Mouse (Mus musculus) ES-Bruce4 (cell line): ENCODE results near the gene Mxd1. TPM values are rescaled to one million over a fixed set of nuclear protein-coding genes. Genes with fewer than 3 reads are reported as not detected.

Experiments
- H3K27ac ChIP-seq: 2 replicates; pipeline ENCODE4 v1.5.1; 2012; ENCODE audit warnings: low read length, inconsistent platforms; ENCODE audit not compliant: insufficient read depth
- H3K27me3 ChIP-seq: 2 replicates; pipeline ENCODE4 v1.6.1; 2012; ENCODE audit warnings: mild to moderate bottlenecking, low read length, inconsistent platforms; ENCODE audit not compliant: control insufficient read depth, poor library complexity, insufficient read depth, severe bottlenecking
- H3K36me3 ChIP-seq: 2 replicates; pipeline ENCODE4 v1.6.1; 2012; ENCODE audit warnings: inconsistent platforms, mild to moderate bottlenecking, low read length, moderate library complexity; ENCODE audit not compliant: control insufficient read depth, poor library complexity, insufficient read depth, severe bottlenecking
- H3K4me1 ChIP-seq: one replicate; pipeline ENCODE4 v1.8.1; 2011; ENCODE audit warnings: low read length; ENCODE audit not compliant: control insufficient read depth, insufficient read depth
- H3K4me3 ChIP-seq: 2 replicates; pipeline ENCODE4 v1.5.1; 2011; ENCODE audit warnings: low read depth, mild to moderate bottlenecking, low read length
- H3K9ac ChIP-seq: 2 replicates; pipeline ENCODE4 v1.6.1; 2012; ENCODE audit warnings: low read depth, mild to moderate bottlenecking, inconsistent platforms; ENCODE audit not compliant: poor library complexity, severe bottlenecking
- H3K9me3 ChIP-seq: replicated peaks from 2 replicates; pipeline ENCODE4 v1.6.1; 2012; ENCODE audit warnings: mild to moderate bottlenecking, low read length, inconsistent platforms; ENCODE audit not compliant: control insufficient read depth, poor library complexity, insufficient read depth, severe bottlenecking
- CTCF ChIP-seq: IDR thresholded peaks from one replicate; pipeline ENCODE4 v1.8.1; 2011; ENCODE audit warnings: low read depth, low read length
- EP300 ChIP-seq: IDR thresholded peaks from 2 replicates; pipeline ENCODE4 v1.6.1; 2011; ENCODE audit warnings: low read depth, low read length; ENCODE audit not compliant: insufficient read depth
- POLR2A ChIP-seq: IDR thresholded peaks from one replicate; pipeline ENCODE4 v1.8.1; 2011; ENCODE audit warnings: low read length; ENCODE audit not compliant: insufficient read depth
- polyA plus RNA-seq: library from polyadenylated mRNA; stranded (reverse); fragments of >200 nt; gene quantifications from 2 replicates; pipeline ENCODE4 v1.2.4, GENCODE M21; 2011; ENCODE audit warnings: low read depth; ENCODE audit not compliant: missing spikeins, insufficient read depth, insufficient read length

The Mxd1 gene
- polyA plus RNA-seq, 1 experiment: 3.4 TPM

- Histone ChIP-seq H3K27me3 (no peaks in the 10 kb centered on the region), H3K4me3 (no peak overlapping the region), H3K9ac (no peak overlapping the region), H3K4me1 (no peaks in the 10 kb centered on the region), H3K36me3 (no peaks in the 10 kb centered on the region), H3K27ac (no peak overlapping the region), H3K9me3 (no peaks in the 10 kb centered on the region)
- TF ChIP-seq EP300 (no peak), CTCF (no peak), POLR2A (no peak)
Observed at GRCm38 (mm10) chr6:86637171-86637835, 31.7 kb downstream of the Mxd1 start.

- H3K9ac ChIP-seq: no peak overlapping the region
- TF ChIP-seq EP300: no peak
- no peak overlapping the region for H3K27ac ChIP-seq
Observed at GRCm38 (mm10) chr6:86636495-86636894, 32.5 kb downstream of the Mxd1 start.

GRCm38 (mm10) chr6:86630141-86630540, 38.8 kb downstream of the Mxd1 start:
- H3K9me3 ChIP-seq: no peaks in the 10 kb centered on the region
- H3K27me3 ChIP-seq: no peaks in the 10 kb centered on the region
- no peaks in the 10 kb centered on the region for H3K4me1 ChIP-seq
- H3K36me3 ChIP-seq: no peaks in the 10 kb centered on the region
- TF ChIP-seq CTCF (no peak), POLR2A (no peak), EP300 (no peak)
- no peak overlapping the region for H3K27ac ChIP-seq
- H3K4me3 ChIP-seq: no peak overlapping the region
- no peak overlapping the region for H3K9ac ChIP-seq

More at GRCm38 (mm10) chr6:86636495-86636894, 32.5 kb downstream of the Mxd1 start:
- no peaks in the 10 kb centered on the region for H3K4me1 ChIP-seq
- no peaks in the 10 kb centered on the region for H3K27me3 ChIP-seq
- H3K4me3 ChIP-seq: no peak overlapping the region
- no peaks in the 10 kb centered on the region for H3K9me3 ChIP-seq
- H3K36me3 ChIP-seq: no peaks in the 10 kb centered on the region

- H3K27me3 ChIP-seq: no peaks in the 10 kb centered on the region
- H3K9me3 ChIP-seq: no peaks in the 10 kb centered on the region
- no peak for TF ChIP-seq POLR2A
- no peak for TF ChIP-seq CTCF
- TF ChIP-seq EP300: no peak
- H3K9ac ChIP-seq: no peak within 1 kb of the TSS
- H3K4me3 ChIP-seq: no peak within 1 kb of the TSS
- no peaks in the 10 kb centered on the region for H3K4me1 ChIP-seq
- no peaks in the 10 kb centered on the region for H3K36me3 ChIP-seq
- no peak within 1 kb of the TSS for H3K27ac ChIP-seq
Observed at GRCm38 (mm10) chr6:86627946-86628345, 41.0 kb downstream of the Mxd1 start, which contains the start of gene Asprv1. Gene Asprv1 (plus strand): TSS chr6:86628164.

- Histone ChIP-seq H3K27ac (no peak overlapping the region), H3K4me3 (no peak overlapping the region), H3K4me1 (no peaks in the 10 kb centered on the region), H3K9me3 (no peaks in the 10 kb centered on the region), H3K9ac (no peak overlapping the region), H3K36me3 (no peaks in the 10 kb centered on the region), H3K27me3 (no peaks in the 10 kb centered on the region)
- TF ChIP-seq EP300 (no peak), POLR2A (no peak), CTCF (no peak)
Observed at GRCm38 (mm10) chr6:86624074-86625030, 44.6 kb downstream of the Mxd1 start.

- no peaks in the 10 kb centered on the region for H3K36me3 ChIP-seq
- H3K4me3 ChIP-seq: no peak overlapping the region
- TF ChIP-seq CTCF: no peak
- no peak for TF ChIP-seq POLR2A
- TF ChIP-seq EP300: no peak
- H3K27ac ChIP-seq: no peak overlapping the region
- H3K9me3 ChIP-seq: no peaks in the 10 kb centered on the region
- H3K9ac ChIP-seq: no peak overlapping the region
- no peaks in the 10 kb centered on the region for H3K27me3 ChIP-seq
- H3K4me1 ChIP-seq: no peaks in the 10 kb centered on the region
Observed at GRCm38 (mm10) chr6:86623201-86623600, 45.8 kb downstream of the Mxd1 start.
